Mouse (Mus musculus) thymus, postnatal 0 days (tissue): Measurements from ENCODE around the gene Hacd4. TPM values are rescaled to one million over a fixed set of nuclear protein-coding genes. Genes with fewer than 3 reads are reported as not detected.
A peak's percentile ranks its signal among the peaks of the same experiment; 100 is the strongest.
"Not testable (repeated sequence)": the region's sequence is repeated elsewhere in the genome, so short reads cannot be mapped to it uniquely, and the experiment has no call there.

Experiments
- DNase-seq: peaks from one replicate; pipeline ENCODE4 v3.0.0-alpha.2; 2015; ENCODE audit warnings: low spot score
- polyA plus RNA-seq: library from polyadenylated mRNA; unstranded; fragments of >200 nt; fragmentation: Nextera tagmentation; extraction: Ambion mirVana; gene quantifications from 2 replicates; pipeline ENCODE4 v1.2.1, GENCODE M21; 2015

Gene Hacd4
- polyA plus RNA-seq, 1 experiment from 2014 or later, result 2.3 TPM

DNA sequence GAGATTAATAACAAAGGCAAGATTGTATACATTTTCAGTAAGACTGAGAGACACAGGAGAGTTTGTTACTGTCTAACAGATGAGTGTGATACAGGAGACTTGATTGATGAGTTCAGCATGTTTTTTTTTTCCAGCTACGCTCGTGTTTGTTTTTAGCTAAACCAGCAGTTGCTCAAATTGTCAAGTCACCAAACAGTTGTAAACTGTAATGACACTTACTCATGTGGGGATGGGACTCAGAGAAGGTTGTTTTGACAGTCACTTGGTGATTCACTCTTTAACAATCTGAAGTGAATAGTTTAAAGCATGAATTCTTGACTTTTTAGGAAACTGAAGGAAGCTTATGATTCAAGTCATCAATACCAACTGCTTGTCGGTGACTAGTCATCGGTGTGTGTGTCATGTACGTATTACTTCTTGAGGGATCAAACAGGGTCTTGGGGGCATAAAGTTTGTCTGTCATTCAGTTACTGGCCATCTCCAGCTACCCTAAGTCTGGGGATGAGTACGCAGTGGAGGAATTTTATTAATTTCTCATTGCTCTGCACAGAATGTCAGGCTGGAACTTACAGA is 2.0 kb downstream of the Hacd4 start:
- no peak for DNase-seq

DNA sequence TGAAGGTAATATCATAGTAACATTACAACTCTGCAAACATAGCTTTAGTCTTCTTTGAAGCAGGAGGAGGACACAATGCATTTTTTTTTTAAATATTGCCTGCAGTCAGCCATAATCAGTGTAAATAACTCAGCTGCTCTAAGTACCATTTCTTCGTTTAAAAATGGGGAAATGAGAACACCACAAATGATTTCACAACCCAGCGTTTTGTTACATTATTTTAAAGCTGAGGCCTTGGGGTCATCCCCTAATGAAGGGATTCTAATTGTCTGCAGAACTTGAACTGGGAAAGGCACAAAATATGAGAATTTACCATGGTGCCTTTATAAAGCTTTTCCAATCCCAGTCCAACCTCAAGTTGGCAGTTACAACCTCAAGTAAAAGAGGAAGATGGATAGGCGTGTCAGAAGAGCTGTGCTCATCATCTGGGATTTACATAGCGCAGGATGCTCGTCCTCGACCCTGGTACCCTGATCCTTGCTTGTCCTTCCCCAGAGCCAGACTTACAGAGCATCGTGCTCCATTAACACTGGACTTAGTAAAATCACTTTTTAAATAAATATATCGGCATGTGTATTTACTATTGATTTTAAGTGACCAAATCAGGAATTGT is 6.2 kb downstream of the Hacd4 start:
- DNase-seq, result no peak

DNA sequence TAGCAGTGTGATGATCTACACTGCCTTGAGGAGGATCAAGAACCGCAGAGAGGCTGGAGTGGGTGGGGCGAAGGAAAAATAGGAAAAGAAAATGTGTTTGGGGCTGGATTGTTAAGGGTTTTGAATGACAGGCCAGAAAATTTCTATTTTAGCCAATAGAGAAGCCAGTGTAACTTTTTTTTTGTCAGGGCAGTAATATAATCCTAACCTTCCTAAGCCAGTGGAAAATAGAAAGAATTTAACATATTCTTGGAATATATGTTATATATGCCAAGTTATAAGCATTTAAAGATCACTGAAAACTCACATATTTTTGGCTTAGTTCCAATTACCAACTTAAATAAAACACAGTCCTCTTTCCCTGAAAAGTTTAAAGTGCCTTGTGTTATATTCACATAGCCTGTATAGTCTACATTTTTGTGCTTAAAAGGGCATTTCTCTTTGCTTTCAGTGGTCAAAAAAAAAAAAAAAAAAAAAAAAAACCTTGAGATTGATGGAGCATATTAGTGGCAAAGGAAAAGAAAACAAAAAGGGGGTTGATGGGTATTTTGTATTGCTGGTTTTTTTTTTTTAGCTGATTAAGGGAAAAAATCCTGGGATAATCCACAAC is 11.0 kb downstream of the Hacd4 start:
- no peak for DNase-seq

DNA sequence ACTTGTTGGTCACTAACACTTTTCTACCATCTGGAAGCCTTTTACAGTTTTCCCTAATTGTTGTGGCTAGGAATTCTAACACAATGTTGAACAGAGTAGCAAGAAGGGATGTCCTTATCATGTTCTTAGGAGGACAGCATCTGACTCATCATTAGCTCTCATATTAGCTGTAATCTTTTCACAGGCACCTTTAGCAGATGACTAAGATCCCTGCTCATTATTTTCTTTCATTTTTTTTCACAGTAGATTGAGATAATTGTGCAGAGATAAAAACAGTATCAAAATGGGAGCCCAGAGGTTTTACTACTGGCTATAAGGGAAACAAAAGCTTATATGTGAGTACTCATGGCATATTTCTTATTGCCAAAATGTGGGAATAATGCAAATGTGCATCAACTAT is 14.2 kb downstream of the Hacd4 start:
- DNase-seq, result no peak

DNA sequence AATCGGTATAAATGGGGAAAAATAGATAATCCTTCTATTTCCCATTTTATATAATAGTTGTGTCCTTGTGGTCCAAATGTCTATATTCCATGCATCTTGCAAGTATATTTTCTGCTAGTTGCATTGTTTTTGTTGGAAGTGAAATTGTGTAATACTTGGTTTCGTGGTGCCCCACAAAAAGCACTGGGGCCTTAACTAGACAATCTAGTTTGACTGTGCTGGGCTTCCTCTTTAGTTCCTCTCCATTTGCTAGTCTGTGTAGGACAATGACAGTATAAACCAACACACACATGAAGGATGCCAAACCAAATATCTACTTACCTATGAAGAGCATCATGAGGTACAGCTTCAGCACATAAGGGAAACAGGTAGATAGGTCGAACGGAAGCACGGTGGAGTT is 19.4 kb downstream of the Hacd4 start:
- no peak for DNase-seq

DNA sequence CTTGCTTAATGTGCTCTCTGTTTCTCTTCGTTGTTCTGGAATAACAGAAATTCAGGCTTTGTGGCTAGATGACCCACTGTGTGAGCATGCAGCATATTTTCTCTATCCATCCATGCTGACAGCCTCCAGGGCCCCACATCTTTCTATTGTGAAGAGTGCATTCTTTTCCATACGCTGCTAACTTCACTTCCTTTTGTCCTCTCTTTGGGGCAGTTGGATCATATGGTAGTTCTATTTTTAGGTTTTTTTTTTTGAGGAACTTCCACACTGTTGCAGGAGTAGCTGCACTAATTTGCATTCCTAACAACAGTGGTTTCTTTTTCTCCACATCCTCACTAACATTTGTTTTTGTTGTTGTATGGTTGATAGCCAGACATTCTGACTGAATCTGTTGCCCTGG is 23.7 kb downstream of the Hacd4 start:
- DNase-seq, result no peak

DNA sequence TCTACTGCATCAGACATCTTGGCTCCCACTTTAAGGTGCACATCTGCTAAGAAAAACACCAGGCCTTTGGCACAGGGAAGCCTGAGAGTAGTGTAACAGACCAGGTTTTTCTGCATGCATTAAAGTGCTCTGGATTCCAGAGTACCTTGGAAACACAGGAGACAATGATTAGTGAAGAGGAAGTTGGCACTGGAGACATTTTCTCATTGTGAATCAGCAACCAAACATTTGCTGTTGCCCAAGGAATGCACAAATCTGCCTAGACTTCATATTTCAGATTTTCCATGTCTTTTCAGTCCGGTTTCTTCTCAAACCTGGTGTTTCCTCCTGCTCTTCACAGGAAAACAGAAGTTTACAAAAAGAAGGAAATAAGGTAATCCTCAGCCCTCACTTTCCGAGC is 26.4 kb downstream of the Hacd4 start:
- no peak for DNase-seq

DNA sequence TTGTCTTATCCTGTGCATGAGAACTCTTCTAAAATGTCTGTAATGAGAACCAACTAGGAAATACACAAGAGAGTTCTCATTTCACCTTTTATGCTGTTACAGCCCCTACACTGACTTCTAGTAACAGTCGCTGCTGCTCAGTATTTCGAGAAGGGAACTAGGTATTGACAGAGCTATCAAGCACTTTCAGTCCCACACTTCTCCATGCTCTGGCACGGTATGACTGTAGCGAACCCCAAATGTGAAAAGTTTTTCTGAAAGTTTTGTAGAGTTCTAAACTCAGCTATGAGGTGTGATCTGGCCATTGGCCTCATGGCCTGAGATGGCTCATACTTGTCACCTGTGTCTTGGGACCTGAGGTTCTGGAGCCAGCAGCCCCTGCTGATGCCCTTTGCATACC is 29.4 kb downstream of the Hacd4 start:
- no peak for DNase-seq

DNA sequence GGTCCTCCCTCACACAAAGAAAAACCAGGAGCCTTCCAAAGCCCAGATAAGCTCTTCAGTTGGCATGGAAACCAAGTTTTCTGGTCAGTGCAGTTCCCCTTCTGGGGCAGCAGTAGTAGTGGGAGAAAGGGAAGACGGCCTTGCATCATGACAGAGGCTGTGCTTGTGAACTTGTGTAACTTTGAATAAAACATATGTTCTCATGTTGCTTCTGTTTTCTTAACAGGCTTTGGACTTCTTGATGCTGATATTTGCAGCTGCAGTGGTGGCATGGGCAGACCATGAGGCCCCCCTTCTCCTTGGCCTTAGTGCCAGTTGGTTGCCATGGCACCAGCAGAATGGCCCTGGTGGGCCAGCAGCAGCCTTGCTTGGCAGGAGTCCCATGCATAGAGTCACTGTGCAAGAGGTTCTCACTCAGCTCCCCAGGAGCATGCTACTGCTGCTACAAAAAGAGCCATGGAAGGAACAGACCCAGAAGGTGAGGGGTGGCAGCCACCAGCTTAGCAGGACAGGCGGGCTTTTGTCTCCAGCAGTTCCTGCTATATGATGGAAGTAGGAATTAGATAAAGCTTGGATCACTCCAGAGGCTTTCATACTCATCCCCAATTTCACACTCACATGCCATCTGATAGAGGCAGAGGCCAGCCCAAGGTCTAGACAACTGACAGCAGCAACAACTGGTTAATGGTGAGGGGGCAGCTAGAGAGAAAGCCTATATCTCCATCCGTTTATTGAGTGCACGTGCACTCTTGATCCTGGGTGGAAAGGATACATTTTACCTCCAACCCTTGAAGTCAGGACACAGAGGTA is 31.6 kb downstream of the Hacd4 start:
- DNase-seq, result no peak

DNA sequence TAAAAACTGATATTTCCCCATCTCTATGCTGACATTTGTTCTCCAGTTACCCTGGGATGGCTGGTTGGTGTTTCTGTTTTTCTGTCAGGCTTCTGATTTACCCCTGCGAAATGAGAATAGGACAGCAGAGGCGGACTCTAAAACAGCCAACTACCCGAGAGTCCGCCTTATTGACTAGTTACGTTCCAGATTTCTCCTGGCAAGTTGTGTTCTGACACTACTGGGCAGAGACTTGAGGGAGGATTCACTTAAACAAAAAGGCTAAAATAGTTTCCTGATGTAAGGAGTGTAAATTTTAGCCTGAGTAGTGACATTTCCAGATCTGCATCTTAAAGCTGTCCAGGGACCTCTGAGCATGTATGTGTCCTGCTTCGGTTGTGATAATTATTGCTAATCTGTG is 35.8 kb downstream of the Hacd4 start:
- no peak for DNase-seq

DNA sequence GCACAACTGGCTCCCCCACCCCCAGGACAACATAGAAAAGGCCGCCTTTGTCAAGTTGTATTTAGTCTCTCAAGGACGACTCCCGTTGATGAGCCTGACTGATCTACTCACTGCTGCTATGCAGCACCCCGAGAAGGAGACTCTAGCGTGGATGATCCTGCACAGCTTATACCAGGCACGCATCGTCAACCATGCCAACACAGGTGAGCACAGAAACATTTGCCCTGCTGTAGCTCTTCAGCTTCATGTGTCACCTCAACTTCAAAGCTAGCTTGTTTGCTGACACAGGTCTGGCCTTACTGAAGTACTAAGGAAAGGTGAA is 37.8 kb downstream of the Hacd4 start:
- DNase-seq, result no peak

DNA sequence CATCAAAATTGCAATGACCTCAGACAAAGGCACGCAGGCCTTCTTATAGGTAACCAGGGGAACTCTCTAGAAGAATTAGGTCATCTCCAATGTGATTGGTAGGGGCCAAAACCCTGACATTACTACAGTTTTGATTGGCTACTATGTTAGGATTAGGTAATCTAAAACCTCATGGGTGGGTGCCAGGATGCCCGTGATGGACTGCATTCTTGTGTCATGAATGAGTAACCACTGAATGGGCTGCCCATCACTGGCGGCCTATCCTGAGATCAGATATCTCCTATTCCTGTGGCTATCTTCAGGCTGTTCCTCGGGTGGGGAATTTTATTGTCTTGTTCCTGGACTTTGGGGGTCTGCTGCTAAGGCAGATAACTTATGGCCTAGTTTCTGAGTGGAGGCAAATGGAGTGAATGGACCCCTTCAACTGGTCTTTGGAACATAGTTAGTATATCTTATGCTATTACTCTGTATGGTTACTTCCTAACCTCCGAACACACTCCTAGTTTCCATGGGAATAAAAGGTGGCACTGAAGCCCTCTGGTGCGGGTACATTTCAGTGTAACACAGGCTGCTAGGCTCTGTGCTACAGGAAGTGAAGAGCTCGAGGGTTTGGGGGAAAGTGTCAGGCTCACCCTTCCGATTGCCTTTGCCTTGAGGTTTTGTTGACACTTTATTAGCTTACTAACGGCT is 38.3 kb downstream of the Hacd4 start:
- DNase-seq, result no peak

DNA sequence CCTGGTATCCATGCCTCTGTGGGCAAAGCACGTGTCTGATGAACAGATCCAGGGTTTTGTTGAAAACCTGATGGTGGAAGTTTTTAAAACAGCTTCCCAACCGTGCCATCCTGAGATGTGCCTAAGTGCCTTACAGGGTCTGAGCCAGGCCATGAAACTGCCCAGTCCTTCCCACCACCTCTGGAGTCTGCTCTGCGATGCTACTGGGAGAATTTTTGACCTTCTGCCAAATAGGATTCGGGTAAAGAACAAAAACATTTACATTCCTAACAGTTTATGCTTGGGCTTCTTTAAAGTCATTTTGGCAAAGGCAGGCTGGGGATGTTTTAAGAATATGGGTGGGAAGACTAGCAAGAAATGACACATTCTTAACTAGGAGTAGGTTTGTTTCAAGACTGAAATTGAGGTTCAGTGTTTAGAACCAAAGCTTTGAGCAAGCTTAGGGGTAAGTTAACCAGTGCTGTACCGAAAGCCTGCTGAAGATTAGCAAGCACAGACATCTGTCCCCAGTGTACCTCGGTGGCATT is 41.7 kb downstream of the Hacd4 start:
- DNase-seq, result no peak

DNA sequence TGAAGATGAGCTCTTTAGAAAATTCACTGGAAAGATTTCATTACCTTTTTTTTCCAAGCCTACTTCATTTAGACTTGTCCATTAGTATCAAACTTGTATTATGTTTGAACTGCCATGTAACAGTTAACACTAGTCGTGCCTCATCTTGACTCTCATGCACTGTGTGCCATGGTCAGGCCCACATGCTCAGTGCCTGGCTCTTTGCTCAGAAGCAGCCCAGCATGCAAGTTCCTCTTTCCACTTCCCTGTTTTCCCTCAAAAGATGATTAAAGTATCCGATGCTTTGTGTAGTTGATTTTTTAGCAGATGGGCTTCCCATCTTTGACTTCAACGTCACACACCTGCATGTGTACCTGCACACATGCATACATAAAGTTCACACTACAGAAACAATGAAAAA is 43.0 kb downstream of the Hacd4 start:
- no peak for DNase-seq

DNA sequence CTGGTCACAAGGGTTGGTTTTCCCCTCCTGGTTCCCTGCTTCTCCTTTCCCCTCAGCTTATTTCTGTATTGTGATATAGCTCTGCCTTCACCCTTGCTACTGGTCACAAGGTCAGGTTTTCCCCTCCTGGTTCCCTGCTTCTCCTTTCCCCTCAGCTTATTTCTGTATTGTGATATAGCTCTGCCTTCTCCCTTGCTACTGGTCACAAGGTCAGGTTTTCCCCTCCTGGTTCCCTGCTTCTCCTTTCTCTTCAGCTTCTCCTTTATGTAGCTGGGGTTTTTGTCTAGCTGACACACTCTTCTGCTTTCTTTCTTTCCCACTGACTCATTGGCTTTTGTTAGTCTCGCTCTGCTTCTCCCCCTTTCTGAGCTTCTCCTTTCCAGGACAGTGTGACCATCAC is 48.1 kb downstream of the Hacd4 start:
- not testable (repeated sequence) for DNase-seq

DNA sequence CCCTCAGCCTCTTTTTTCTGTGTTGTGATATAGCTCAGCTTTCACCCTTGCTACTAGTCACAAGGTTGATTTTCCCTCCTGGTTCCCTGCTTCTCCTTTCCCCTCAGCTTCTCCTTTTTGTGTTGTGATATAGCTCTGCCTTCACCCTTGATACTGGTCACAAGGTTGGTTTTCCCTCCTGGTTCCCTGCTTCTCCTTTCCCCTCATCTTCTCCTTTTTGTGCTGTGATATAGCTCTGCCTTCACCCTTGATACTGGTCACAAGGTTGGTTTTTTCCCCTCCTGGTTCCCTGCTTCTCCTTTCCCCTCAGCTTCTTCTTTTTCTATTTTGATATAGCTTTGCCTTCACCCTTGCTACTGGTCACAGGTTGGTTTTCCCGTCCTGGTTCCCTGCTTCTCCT is 48.7 kb downstream of the Hacd4 start:
- DNase-seq, result no peak

DNA sequence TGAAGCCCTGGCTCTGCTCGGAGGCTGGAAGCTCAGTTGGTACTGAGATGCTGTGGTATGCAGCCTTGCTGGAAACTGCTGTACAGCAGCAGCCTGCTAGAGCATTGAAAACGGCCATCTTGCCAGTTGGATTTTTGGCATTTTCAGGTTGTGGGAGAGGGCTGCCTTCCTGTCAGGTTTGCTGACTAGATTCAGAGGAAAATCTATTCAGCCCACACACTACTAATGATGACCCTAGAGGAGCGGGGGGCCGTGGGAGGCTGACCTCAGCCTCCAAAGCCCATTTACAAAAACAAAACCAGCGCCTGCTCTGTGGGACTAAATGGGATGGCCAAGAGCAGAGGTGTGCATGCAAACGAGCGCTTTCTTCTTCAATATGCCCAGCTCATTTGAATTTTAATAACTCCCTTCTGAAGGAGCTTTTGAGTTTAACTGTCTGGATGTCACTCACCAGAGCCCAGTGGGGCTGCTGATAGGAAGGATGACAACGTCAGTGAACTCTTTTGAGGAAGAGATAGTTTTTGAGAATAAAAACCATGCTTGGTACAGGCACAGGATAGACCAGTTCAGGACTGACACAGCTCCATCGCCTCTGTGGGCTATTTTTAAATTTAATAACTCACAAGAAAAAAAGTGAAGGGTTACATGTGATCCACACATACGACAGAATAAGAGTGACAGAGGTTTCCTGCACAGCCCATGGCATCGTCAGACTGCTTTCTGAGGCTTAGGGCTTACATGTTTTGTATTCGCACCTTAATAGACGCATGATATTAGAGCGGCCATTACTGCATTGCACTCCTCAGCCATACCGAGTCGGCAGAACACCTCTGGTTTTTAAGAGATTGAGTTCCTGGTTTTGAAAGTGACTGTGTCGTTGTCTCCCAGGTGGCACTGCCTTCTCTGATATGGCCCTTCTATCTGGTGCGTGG is 66.2 kb downstream of the Hacd4 start:
- no peak for DNase-seq

DNA sequence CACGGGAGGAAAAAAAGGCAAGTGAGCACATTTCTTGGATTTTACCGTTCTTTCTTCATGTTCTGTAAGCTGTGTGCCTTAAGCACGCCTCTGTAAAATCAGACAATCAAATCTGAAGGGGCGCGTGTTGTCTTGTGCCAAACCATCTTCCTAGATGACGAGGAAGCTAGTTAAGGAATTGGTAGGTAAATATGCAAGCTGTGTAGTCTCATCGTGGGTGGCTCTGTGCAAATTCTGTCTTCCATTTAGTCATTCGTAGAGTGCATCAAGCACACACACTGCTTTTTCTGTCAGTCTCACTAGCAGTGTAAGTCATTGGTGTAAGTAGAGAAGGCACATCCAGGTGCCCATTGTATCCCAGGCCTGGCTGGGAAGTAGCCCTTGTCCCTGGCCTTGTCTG is 67.9 kb downstream of the Hacd4 start:
- DNase-seq, result no peak

DNA sequence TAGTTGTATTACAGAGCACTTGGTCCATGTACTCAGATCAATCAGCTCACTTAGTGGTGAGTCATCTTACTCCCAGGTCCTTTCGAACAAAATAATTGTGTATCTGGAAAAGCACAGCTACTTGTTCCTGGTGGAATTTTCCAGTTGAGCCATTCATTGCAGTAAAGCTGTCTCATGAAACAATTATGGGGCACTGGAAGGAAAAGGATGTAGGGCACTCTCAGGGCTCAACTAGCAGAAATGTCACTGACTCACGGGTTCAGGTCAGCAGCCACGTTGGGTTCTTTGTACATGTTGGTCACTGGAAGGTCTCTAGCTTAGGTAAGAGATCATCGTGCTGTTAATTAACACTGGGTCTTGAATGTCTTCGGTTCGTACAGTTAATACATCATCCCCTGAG is 68.8 kb downstream of the Hacd4 start:
- no peak for DNase-seq

DNA sequence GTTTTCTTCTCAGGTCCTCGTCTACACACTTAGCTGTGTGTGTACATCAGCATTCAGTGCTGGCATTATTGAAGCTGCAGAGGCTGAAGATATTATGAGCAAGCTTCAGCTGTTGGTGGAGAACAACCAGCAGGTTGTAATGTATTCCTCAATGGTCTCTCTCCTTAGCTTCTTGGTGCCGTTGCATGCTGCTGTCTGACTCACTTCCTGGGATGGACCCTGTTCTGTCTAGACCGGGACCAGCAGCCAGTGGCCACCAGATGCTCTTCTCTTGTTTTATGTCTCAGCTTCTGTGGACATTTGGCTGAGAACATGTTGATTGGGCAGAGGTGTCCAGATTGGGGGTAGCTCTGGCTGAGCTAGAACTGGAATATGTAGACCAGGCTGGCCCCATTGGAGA is 81.3 kb downstream of the Hacd4 start:
- DNase-seq, result no peak

DNA sequence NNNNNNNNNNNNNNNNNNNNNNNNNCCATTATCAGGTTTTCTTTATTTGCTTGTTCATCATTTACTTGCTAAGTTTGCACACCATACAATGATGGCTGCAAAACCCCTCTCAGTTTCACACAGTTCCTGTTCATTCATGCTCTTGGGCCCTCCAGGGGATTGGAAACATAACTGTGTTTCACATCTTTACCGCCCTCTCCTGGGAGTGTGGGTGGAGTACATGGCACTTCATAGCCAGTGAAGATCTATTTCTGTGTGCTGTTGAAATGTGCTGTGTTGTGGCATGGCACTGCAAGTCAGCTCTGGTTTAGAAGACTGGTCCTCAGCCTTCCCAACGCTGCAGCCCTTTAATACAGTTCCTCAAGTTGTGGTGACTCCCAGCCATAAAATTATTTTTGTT is 82.1 kb downstream of the Hacd4 start:
- DNase-seq, result peak; percentile 36
